Mouse (Mus musculus) kidney, postnatal 0 days (tissue): ENCODE data around the gene 4833423E24Rik. TPM values are rescaled to one million over a fixed set of nuclear protein-coding genes. Genes with fewer than 3 reads are reported as not detected.

ENCODE experiments used
- ATAC-seq: fragments of 200-750 bp; cut with Nextera tagmentation; replicated peaks from 2 replicates; pipeline ENCODE4 v1.8.0; 2017; ENCODE audit warnings: low read depth, moderate number of reproducible peaks, moderate TSS enrichment, moderate library complexity; ENCODE audit not compliant: low FRiP score
- DNase-seq: peaks from one replicate; pipeline ENCODE4 v3.0.0-alpha.2; 2016; ENCODE audit warnings: low spot score
- H3K27ac ChIP-seq: fragments of 300-500 bp; sonication (generic); 2 replicates; pipeline ENCODE4 v1.5.1; 2014; ENCODE audit warnings: mild to moderate bottlenecking
- H3K27me3 ChIP-seq: fragments of 300-500 bp; sonication (generic); 2 replicates; pipeline ENCODE4 v1.6.1; 2014; ENCODE audit warnings: low read length, mixed read lengths; ENCODE audit not compliant: insufficient read depth
- H3K36me3 ChIP-seq: fragments of 300-500 bp; sonication (generic); 2 replicates; pipeline ENCODE4 v1.6.1; 2014; ENCODE audit warnings: low read length, mixed read lengths; ENCODE audit not compliant: insufficient read depth
- H3K4me1 ChIP-seq: fragments of 300-500 bp; sonication (generic); replicated peaks from 2 replicates; pipeline ENCODE4 v1.6.1; 2014; ENCODE audit warnings: antibody characterized with exemption, low read length, mixed read lengths; ENCODE audit not compliant: insufficient read depth
- H3K4me2 ChIP-seq: fragments of 300-500 bp; sonication (generic); 2 replicates; pipeline ENCODE4 v1.6.1; 2014; ENCODE audit warnings: mild to moderate bottlenecking, low read length, moderate library complexity, mixed read lengths
- H3K4me3 ChIP-seq: fragments of 300-500 bp; sonication (generic); replicated peaks from 2 replicates; pipeline ENCODE4 v1.5.1; 2014; ENCODE audit warnings: low read depth, low read length
- H3K9ac ChIP-seq: fragments of 300-500 bp; sonication (generic); 2 replicates; pipeline ENCODE4 v1.6.1; 2014; ENCODE audit warnings: low read depth, low read length
- H3K9me3 ChIP-seq: fragments of 300-500 bp; sonication (generic); replicated peaks from 2 replicates; pipeline ENCODE4 v1.6.1; 2016; ENCODE audit warnings: low read length, inconsistent platforms, mixed read lengths
- CTCF ChIP-seq: IDR thresholded peaks from 2 replicates; pipeline ENCODE4 v1.5.1; 2016; ENCODE audit warnings: antibody characterized with exemption, low read depth, mild to moderate bottlenecking, moderate library complexity
- WGBS: fragments of 180-500 bp; shearing (Covaris S2); extraction: QIAGEN DNeasy Blood & Tissue Kit; methylation state at CpG from one replicate; pipeline ENCODE4 v1.1.7; 2014; 5-methylcytosine and 5-hydroxymethylcytosine counted together
- polyA plus RNA-seq: library from polyadenylated mRNA; unstranded; fragments of >200 nt; fragmentation: Nextera tagmentation; extraction: Ambion mirVana; gene quantifications from 2 replicates; pipeline ENCODE4 v1.2.1, GENCODE M21; 2015

4833423E24Rik gene
- polyA plus RNA-seq, 1 experiment from 2014 or later: not detected

- Histone ChIP-seq H3K4me3 (no peak overlapping the region), H3K9ac (no peak overlapping the region), H3K4me1 (no peaks in the 10 kb centered on the region), H3K4me2 (no peak overlapping the region), H3K27ac (no peak overlapping the region), H3K36me3 (no peaks in the 10 kb centered on the region), H3K27me3 (no peaks in the 10 kb centered on the region), H3K9me3 (no peaks in the 10 kb centered on the region)
- no peak for TF ChIP-seq CTCF
- WGBS: 90% methylated on average over 2 of the region's 2 CpGs
- no peak for ATAC-seq
- no peak for DNase-seq
Measured at GRCm38 (mm10) chr2:85522859-85523489, 4.2 kb upstream of the 4833423E24Rik start.

DNA sequence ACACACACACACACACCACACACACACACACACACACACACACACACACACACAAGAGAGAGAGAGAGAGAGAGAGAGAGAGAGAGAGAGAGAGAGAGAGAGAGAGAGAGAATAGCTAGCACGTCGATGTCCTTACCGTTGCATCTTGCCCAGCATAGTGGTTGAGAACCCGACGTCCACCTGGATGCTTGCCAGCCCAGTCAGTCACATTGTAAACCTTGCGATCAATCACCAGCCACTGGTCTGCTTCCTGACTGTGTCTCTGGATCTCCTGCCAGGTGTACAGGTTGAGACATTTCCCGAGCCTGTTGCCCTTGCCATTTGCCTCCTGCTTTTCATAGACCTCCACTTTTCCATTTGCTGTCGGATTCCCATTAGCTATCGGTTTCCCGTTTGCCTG is 532 bp downstream of the 4833423E24Rik start:
- Histone ChIP-seq H3K9me3 (no peaks in the 10 kb centered on the region), H3K36me3 (no peaks in the 10 kb centered on the region), H3K4me3 (no peak overlapping the region), H3K27me3 (no peaks in the 10 kb centered on the region), H3K27ac (no peak overlapping the region), H3K4me1 (no peaks in the 10 kb centered on the region), H3K4me2 (no peak overlapping the region), H3K9ac (no peak overlapping the region)
- TF ChIP-seq CTCF: no peak
- WGBS: 77% methylated on average over 10 of the region's 10 CpGs
- DNase-seq: no peak
- no peak for ATAC-seq

DNA sequence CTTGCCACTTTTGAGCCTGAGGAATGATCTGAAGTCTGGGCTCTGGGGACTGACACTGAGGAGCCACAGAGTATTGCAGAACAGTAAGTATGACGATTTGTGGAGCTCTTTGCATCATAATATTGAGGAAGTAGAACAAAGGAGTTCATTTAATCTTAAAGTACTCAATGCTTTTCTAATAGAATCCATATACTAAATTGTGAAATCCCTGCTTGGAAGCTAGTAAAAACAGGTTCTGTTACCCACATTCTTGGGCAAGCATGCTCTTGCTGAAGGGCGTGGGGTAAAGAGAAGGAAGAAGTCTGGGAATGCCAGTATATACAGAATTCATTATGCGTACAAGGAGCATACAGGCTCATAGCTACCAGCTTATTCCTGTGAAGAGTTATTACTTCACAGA is 8.4 kb downstream of the 4833423E24Rik start:
- WGBS: 68% methylated on average over 3 of the region's 3 CpGs
- H3K4me1 ChIP-seq: no peaks in the 10 kb centered on the region
- DNase-seq (no peak), ATAC-seq (no peak)
- no peak overlapping the region for H3K4me2 ChIP-seq
- no peaks in the 10 kb centered on the region for H3K9me3 ChIP-seq
- H3K36me3 ChIP-seq: no peaks in the 10 kb centered on the region
- TF ChIP-seq CTCF: no peak
- H3K27ac ChIP-seq: no peak overlapping the region
- H3K27me3 ChIP-seq: no peaks in the 10 kb centered on the region
- no peak overlapping the region for H3K4me3 ChIP-seq
- no peak overlapping the region for H3K9ac ChIP-seq

- Histone ChIP-seq H3K4me1 (no peaks in the 10 kb centered on the region), H3K9ac (no peak overlapping the region), H3K4me2 (no peak overlapping the region), H3K27me3 (no peaks in the 10 kb centered on the region), H3K36me3 (no peaks in the 10 kb centered on the region), H3K9me3 (no peaks in the 10 kb centered on the region), H3K4me3 (no peak overlapping the region), H3K27ac (no peak overlapping the region)
- no peak for DNase-seq
- WGBS: 78% methylated on average over 5 of the region's 5 CpGs
- no peak for TF ChIP-seq CTCF
- no peak for ATAC-seq
Measured at GRCm38 (mm10) chr2:85490396-85490795, 28.4 kb downstream of the 4833423E24Rik start.

DNA sequence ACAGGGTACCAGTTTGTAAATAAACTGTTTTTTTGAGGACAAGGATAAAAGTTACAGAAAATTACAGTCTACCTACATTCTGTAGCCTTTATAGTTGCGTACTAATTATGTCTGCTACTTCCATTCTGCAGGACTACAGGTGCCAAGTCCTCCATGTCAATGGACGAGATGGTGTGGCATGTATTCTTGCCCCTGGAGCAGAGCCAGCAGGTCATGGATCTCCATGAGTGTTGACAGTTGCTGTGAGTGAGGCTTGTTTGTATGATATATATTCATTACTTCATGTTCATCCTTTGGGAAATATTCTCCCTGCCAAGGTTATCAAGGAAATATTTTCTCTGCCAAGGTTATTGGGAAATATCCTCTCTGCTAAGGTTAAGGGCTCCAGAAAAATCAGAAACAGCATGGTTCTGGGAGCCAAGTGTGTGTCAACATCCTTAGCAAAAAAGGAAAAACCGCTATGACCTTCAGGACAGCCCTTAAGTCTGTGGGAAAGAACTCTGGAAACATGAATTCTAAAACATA is 52.0 kb downstream of the 4833423E24Rik start:
- Histone ChIP-seq H3K4me1 (no peaks in the 10 kb centered on the region), H3K9ac (no peak overlapping the region), H3K27ac (no peak overlapping the region), H3K4me2 (no peak overlapping the region), H3K27me3 (no peaks in the 10 kb centered on the region), H3K4me3 (no peak overlapping the region), H3K36me3 (no peaks in the 10 kb centered on the region), H3K9me3 (no peaks in the 10 kb centered on the region)
- DNase-seq: no peak
- whole genome bisulfite sequencing: 83% methylated on average over 3 of the region's 3 CpGs
- ATAC-seq: no peak
- no peak for TF ChIP-seq CTCF

GRCm38 (mm10) chr2:85443539-85443938 is 75.3 kb downstream of the 4833423E24Rik start, which contains the start of gene Olfr995:
Olfr995 (minus strand) TSS chr2:85443639.
- no peaks in the 10 kb centered on the region for H3K4me1 ChIP-seq
- DNase-seq (no peak), ATAC-seq (no peak)
- H3K27ac ChIP-seq: no peak within 1 kb of the TSS
- no peaks in the 10 kb centered on the region for H3K9me3 ChIP-seq
- no peak within 1 kb of the TSS for H3K9ac ChIP-seq
- WGBS: 42% methylated on average over 1 of the region's 1 CpGs
- H3K27me3 ChIP-seq: no peaks in the 10 kb centered on the region
- no peak within 1 kb of the TSS for H3K4me3 ChIP-seq
- no peak within 1 kb of the TSS for H3K4me2 ChIP-seq
- H3K36me3 ChIP-seq: no peaks in the 10 kb centered on the region
- TF ChIP-seq CTCF: no peak

GRCm38 (mm10) chr2:85442546-85442945 is 76.3 kb downstream of the 4833423E24Rik start:
- H3K4me2 ChIP-seq: no peak overlapping the region
- H3K9ac ChIP-seq: no peak overlapping the region
- no peak for DNase-seq
- H3K27me3 ChIP-seq: no peaks in the 10 kb centered on the region
- no peak for ATAC-seq
- no peaks in the 10 kb centered on the region for H3K36me3 ChIP-seq
- no peaks in the 10 kb centered on the region for H3K4me1 ChIP-seq
- H3K27ac ChIP-seq: no peak overlapping the region
- H3K4me3 ChIP-seq: no peak overlapping the region
- no peaks in the 10 kb centered on the region for H3K9me3 ChIP-seq
- TF ChIP-seq CTCF: no peak
